Mouse (Mus musculus): ENCODE data around the gene Acsm3. TPM values are rescaled to one million over a fixed set of nuclear protein-coding genes. Genes with fewer than 3 reads are reported as not detected.

Gene Acsm3
- polyA plus RNA-seq, 1 experiment = 0.02 TPM

- Histone ChIP-seq H3K79me3 (ENCODE audit: low read depth) (no peaks in the 10 kb centered on the region), H3K36me3 (ENCODE audit: control insufficient read depth, insufficient read depth) (peaks cover 42% of the 10 kb centered on the region), H3K79me2 (ENCODE audit: control insufficient read depth, insufficient read depth) (no peaks in the 10 kb centered on the region), H3K4me3 (ENCODE audit: insufficient read depth, poor library complexity, severe bottlenecking) (no peak overlapping the region), H3K27me3 (ENCODE audit: control insufficient read depth, insufficient read depth, insufficient read length) (no peaks in the 10 kb centered on the region), H3ac (ENCODE audit: control insufficient read depth, insufficient read length, low read depth) (no peak overlapping the region)
- TF ChIP-seq CTCF (IDR thresholded peaks at IDR 0.05; ENCODE audit: control insufficient read depth, insufficient read depth, insufficient read length) = no peak
- no peak for TF ChIP-seq USF1 (IDR thresholded peaks at IDR 0.05; ENCODE audit: low read depth)
- no peak for TF ChIP-seq FOSL1 (IDR thresholded peaks at IDR 0.05; ENCODE audit: insufficient read depth, low read length, poor library complexity, severe bottlenecking)
- no peak for TF ChIP-seq CEBPB (IDR thresholded peaks at IDR 0.05; ENCODE audit: low read depth)
- no peak for TF ChIP-seq MYOG (IDR thresholded peaks at IDR 0.05; ENCODE audit: control insufficient read depth, extremely low read depth, insufficient read length)
- TF ChIP-seq MYOD1 (IDR thresholded peaks at IDR 0.05; ENCODE audit: control insufficient read depth, insufficient read length, low read depth) = no peak
Measured at GRCm38 (mm10) chr7:119784908-119785307, 24.2 kb downstream of the Acsm3 start.

DNA sequence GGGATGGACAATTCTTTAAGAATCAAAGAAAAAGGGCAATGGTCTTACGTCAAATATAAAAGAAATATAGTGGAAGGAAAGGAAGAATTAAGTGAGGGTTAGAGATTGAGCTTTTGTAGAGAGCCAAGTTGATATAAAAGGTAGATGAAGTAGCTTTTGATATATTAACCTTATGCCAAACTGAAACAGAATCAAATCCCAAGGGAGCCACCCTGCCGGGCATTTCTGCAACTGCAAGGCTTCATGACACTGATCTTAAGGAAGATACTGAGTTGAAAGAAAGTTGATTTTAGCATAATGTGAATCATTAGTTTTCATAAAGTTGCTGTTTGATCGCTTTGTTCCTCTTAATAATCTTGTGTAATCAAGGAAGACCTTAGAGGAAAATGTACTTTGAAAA is 28.3 kb downstream of the Acsm3 start:
- Histone ChIP-seq H3K27me3 (ENCODE audit: control insufficient read depth, insufficient read depth, insufficient read length) (no peaks in the 10 kb centered on the region), H3K79me2 (ENCODE audit: control insufficient read depth, insufficient read depth) (peaks cover 16% of the 10 kb centered on the region), H3K4me3 (ENCODE audit: insufficient read depth, poor library complexity, severe bottlenecking) (no peak overlapping the region), H3K36me3 (ENCODE audit: control insufficient read depth, insufficient read depth) (peaks cover 38% of the 10 kb centered on the region), H3ac (ENCODE audit: control insufficient read depth, insufficient read length, low read depth) (no peak overlapping the region), H3K79me3 (ENCODE audit: low read depth) (peaks cover 2% of the 10 kb centered on the region)
- TF ChIP-seq MAX (IDR thresholded peaks at IDR 0.05) (no peak), CEBPB (IDR thresholded peaks at IDR 0.05; ENCODE audit: low read depth) (no peak), FOSL1 (IDR thresholded peaks at IDR 0.05; ENCODE audit: insufficient read depth, low read length, poor library complexity, severe bottlenecking) (no peak), USF1 (IDR thresholded peaks at IDR 0.05; ENCODE audit: low read depth) (no peak), CTCF (IDR thresholded peaks at IDR 0.05; ENCODE audit: control insufficient read depth, insufficient read depth, insufficient read length) (no peak), MYOG (IDR thresholded peaks at IDR 0.05; ENCODE audit: control insufficient read depth, extremely low read depth, insufficient read length) (no peak), MYOD1 (IDR thresholded peaks at IDR 0.05; ENCODE audit: control insufficient read depth, insufficient read length, low read depth) (no peak)

DNA sequence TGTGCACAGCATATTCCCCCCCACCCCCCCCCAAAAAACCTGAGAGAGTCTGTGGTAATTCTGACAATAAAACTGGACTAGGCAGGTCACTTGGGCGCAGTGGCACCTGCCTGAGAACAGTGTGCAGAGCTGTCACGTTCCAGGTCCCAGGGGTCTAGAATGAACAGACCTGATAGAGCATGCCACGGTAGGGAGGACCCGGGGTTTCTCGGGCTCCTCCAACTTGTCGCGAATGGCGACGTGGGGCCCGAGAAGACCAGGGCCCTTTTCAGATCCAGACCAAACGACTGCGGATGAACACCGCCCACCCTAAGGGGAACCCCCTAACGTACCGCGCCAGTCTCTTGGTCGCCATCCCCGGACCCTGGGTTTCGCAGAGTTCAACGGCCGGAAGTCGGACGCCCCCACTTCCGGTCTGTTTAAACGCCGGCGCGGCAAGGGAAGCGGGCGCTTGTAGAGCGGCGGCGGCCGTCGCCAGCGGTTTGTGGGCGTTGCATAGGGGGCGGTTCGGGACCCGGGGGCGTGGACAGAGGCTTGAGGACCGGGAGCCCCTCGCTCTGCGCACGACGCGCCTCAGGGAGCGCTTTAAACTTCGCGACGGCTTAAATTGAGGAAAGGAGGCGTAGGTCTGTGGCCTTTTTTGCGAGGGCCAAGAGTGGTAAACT is 33.0 kb downstream of the Acsm3 start, which contains the start of the genes Rexo5 and Eri2:
Gene Rexo5 (plus strand): TSS at position 421 of the 665 bp plus-strand sequence.
Gene Eri2 (minus strand): TSS at position 473 of the 665 bp plus-strand sequence.
- TF ChIP-seq MYOG (IDR thresholded peaks at IDR 0.05; ENCODE audit: control insufficient read depth, extremely low read depth, insufficient read length) (no peak), CTCF (IDR thresholded peaks at IDR 0.05; ENCODE audit: control insufficient read depth, insufficient read depth, insufficient read length) (no peak), CEBPB (IDR thresholded peaks at IDR 0.05; ENCODE audit: low read depth) (no peak), FOSL1 (IDR thresholded peaks at IDR 0.05; ENCODE audit: insufficient read depth, low read length, poor library complexity, severe bottlenecking) (no peak), MAX (IDR thresholded peaks at IDR 0.05) (no peak), MYOD1 (IDR thresholded peaks at IDR 0.05; ENCODE audit: control insufficient read depth, insufficient read length, low read depth) (no peak), USF1 (IDR thresholded peaks at IDR 0.05; ENCODE audit: low read depth) (no peak)
- H3K27me3 ChIP-seq (ENCODE audit: control insufficient read depth, insufficient read depth, insufficient read length) = no peaks in the 10 kb centered on the region
- peak within 1 kb of the TSS; percentile 59 for H3K4me3 ChIP-seq (ENCODE audit: insufficient read depth, poor library complexity, severe bottlenecking)
- peaks cover 26% of the 10 kb centered on the region for H3K79me2 ChIP-seq (ENCODE audit: control insufficient read depth, insufficient read depth)
- peaks cover 2% of the 10 kb centered on the region for H3K79me3 ChIP-seq (ENCODE audit: low read depth)
- peaks cover 10% of the 10 kb centered on the region for H3K36me3 ChIP-seq (ENCODE audit: control insufficient read depth, insufficient read depth)
- peak within 1 kb of the TSS; percentile 87 for H3ac ChIP-seq (ENCODE audit: control insufficient read depth, insufficient read length, low read depth)

DNA sequence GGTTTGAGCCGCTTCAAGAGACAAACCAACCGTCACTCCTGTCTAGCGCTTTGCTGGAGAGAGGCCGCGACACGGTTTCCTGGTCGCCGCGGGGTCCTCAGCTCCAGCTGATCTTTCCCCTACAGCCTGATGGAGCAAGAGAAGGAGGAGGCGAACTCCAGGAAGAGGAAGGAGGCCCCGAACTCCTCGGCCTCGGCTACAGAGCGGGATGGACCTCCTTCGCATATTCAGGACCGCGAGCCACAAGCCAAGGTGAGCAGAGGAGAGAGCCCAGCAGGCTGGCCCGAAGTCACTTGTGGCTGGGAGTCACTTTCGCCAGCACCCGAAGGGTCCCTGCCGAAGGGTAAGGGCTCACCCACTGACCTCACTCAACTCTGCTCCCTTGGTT is 33.5 kb downstream of the Acsm3 start:
- Histone ChIP-seq H3K27me3 (ENCODE audit: control insufficient read depth, insufficient read depth, insufficient read length) (no peaks in the 10 kb centered on the region), H3K36me3 (ENCODE audit: control insufficient read depth, insufficient read depth) (peaks cover 8% of the 10 kb centered on the region), H3ac (ENCODE audit: control insufficient read depth, insufficient read length, low read depth) (peak overlapping the region; percentile 87), H3K79me3 (ENCODE audit: low read depth) (peaks cover 2% of the 10 kb centered on the region), H3K79me2 (ENCODE audit: control insufficient read depth, insufficient read depth) (peaks cover 26% of the 10 kb centered on the region), H3K4me3 (ENCODE audit: insufficient read depth, poor library complexity, severe bottlenecking) (peak overlapping the region; percentile 59)
- TF ChIP-seq CTCF (IDR thresholded peaks at IDR 0.05; ENCODE audit: control insufficient read depth, insufficient read depth, insufficient read length) = no peak
- no peak for TF ChIP-seq MYOG (IDR thresholded peaks at IDR 0.05; ENCODE audit: control insufficient read depth, extremely low read depth, insufficient read length)
- no peak for TF ChIP-seq FOSL1 (IDR thresholded peaks at IDR 0.05; ENCODE audit: insufficient read depth, low read length, poor library complexity, severe bottlenecking)
- TF ChIP-seq MAX (IDR thresholded peaks at IDR 0.05) = no peak
- no peak for TF ChIP-seq CEBPB (IDR thresholded peaks at IDR 0.05; ENCODE audit: low read depth)

DNA sequence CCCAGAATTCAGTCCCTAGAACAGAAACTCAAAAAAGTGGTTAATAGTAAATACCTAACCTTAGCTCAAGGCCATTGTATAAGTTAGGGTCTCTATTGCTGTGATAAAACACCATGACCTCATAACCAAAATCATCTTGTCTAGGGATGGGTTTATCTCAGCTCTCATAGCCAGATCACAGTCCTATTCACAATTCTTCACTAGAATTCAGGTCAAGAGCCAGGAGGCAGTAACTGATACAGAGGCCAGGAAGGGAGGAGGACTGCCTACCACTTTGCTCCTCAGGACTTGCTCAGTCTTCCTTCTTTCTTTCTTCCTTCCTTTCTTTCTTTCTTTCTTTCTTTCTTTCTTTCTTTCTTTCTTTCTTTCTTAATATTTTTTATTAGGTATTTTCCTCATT is 34.6 kb downstream of the Acsm3 start:
- Histone ChIP-seq H3K79me2 (ENCODE audit: control insufficient read depth, insufficient read depth) (peaks cover 26% of the 10 kb centered on the region), H3ac (ENCODE audit: control insufficient read depth, insufficient read length, low read depth) (no peak overlapping the region), H3K27me3 (ENCODE audit: control insufficient read depth, insufficient read depth, insufficient read length) (no peaks in the 10 kb centered on the region), H3K79me3 (ENCODE audit: low read depth) (peaks cover 2% of the 10 kb centered on the region), H3K4me3 (ENCODE audit: insufficient read depth, poor library complexity, severe bottlenecking) (no peak overlapping the region), H3K36me3 (ENCODE audit: control insufficient read depth, insufficient read depth) (no peaks in the 10 kb centered on the region)
- TF ChIP-seq MAX (IDR thresholded peaks at IDR 0.05) (no peak), CTCF (IDR thresholded peaks at IDR 0.05; ENCODE audit: control insufficient read depth, insufficient read depth, insufficient read length) (no peak), MYOG (IDR thresholded peaks at IDR 0.05; ENCODE audit: control insufficient read depth, extremely low read depth, insufficient read length) (no peak), USF1 (IDR thresholded peaks at IDR 0.05; ENCODE audit: low read depth) (no peak), FOSL1 (IDR thresholded peaks at IDR 0.05; ENCODE audit: insufficient read depth, low read length, poor library complexity, severe bottlenecking) (no peak), MYOD1 (IDR thresholded peaks at IDR 0.05; ENCODE audit: control insufficient read depth, insufficient read length, low read depth) (no peak), CEBPB (IDR thresholded peaks at IDR 0.05; ENCODE audit: low read depth) (no peak)
